Mouse (Mus musculus) heart, embryonic 11.5 days (tissue): ENCODE measurements around the gene Ttc7b. TPM values are rescaled to one million over a fixed set of nuclear protein-coding genes. Genes with fewer than 3 reads are reported as not detected.
A peak's percentile ranks its signal among the peaks of the same experiment; 100 is the strongest.

Experiments
- ATAC-seq: fragments of 200-750 bp; cut with Nextera tagmentation; replicated peaks from 2 replicates; pipeline ENCODE4 v1.8.0; 2017; ENCODE audit warnings: moderate library complexity; ENCODE audit not compliant: insufficient number of reproducible peaks, low FRiP score, low TSS enrichment
- H3K27ac ChIP-seq: fragments of 300-500 bp; sonication (generic); 2 replicates; pipeline ENCODE4 v1.5.1; 2014; ENCODE audit warnings: mild to moderate bottlenecking, low read depth, low read length
- H3K27me3 ChIP-seq: fragments of 300-500 bp; sonication (generic); 2 replicates; pipeline ENCODE4 v1.6.1; 2014; ENCODE audit warnings: mild to moderate bottlenecking, low read length, mixed read lengths; ENCODE audit not compliant: control insufficient read depth, insufficient read depth
- H3K36me3 ChIP-seq: fragments of 300-500 bp; sonication (generic); 2 replicates; pipeline ENCODE4 v1.6.1; 2014; ENCODE audit warnings: mild to moderate bottlenecking, low read length, moderate library complexity, mixed read lengths; ENCODE audit not compliant: control insufficient read depth, insufficient read depth
- H3K4me1 ChIP-seq: fragments of 300-500 bp; sonication (generic); 2 replicates; pipeline ENCODE4 v1.6.1; 2014; ENCODE audit warnings: low read length; ENCODE audit not compliant: control insufficient read depth, insufficient read depth
- H3K4me2 ChIP-seq: fragments of 300-500 bp; sonication (generic); 2 replicates; pipeline ENCODE4 v1.6.1; 2014; ENCODE audit warnings: mild to moderate bottlenecking, moderate library complexity
- H3K4me3 ChIP-seq: fragments of 300-500 bp; sonication (generic); 2 replicates; pipeline ENCODE4 v1.5.1; 2014; ENCODE audit warnings: low read depth, low read length
- H3K9ac ChIP-seq: fragments of 300-500 bp; sonication (generic); 2 replicates; pipeline ENCODE4 v1.6.1; 2014; ENCODE audit warnings: mild to moderate bottlenecking, low read depth, low read length, moderate library complexity
- H3K9me3 ChIP-seq: fragments of 300-500 bp; sonication (generic); replicated peaks from 2 replicates; pipeline ENCODE4 v1.6.1; 2016; ENCODE audit warnings: low read length; ENCODE audit not compliant: control insufficient read depth
- WGBS: fragments of 180-500 bp; shearing (Covaris S2); extraction: QIAGEN DNeasy Blood & Tissue Kit; methylation state at CpG from one replicate; pipeline ENCODE4 v1.1.7; 2014; ENCODE audit not compliant: insufficient replicate concordance; 5-methylcytosine and 5-hydroxymethylcytosine counted together
- polyA plus RNA-seq: library from polyadenylated mRNA; unstranded; fragments of >200 nt; fragmentation: Nextera tagmentation; extraction: Ambion mirVana; gene quantifications from 2 replicates; pipeline ENCODE4 v1.2.1, GENCODE M21; 2014

Gene Ttc7b
- polyA plus RNA-seq, 1 experiment from 2014 or later, result 11.4 TPM

GRCm38 (mm10) chr12:100542076-100542475 lies 21.4 kb upstream of the Ttc7b start:
- Histone ChIP-seq H3K4me1 (no peaks in the 10 kb centered on the region), H3K4me2 (no peak overlapping the region), H3K4me3 (no peak overlapping the region), H3K27ac (no peak overlapping the region), H3K9ac (no peak overlapping the region), H3K36me3 (no peaks in the 10 kb centered on the region), H3K9me3 (no peaks in the 10 kb centered on the region), H3K27me3 (no peaks in the 10 kb centered on the region)
- no peak for ATAC-seq
- 36% methylated on average over 3 of the region's 3 CpGs for WGBS

- no peak for ATAC-seq
- Histone ChIP-seq H3K4me1 (peaks cover 4% of the 10 kb centered on the region; the same call in 1 of the 2 replicates), H3K27ac (no peak overlapping the region), H3K27me3 (no peaks in the 10 kb centered on the region), H3K36me3 (no peaks in the 10 kb centered on the region), H3K4me3 (no peak overlapping the region), H3K9me3 (no peaks in the 10 kb centered on the region), H3K4me2 (no peak overlapping the region), H3K9ac (no peak overlapping the region)
- 54% methylated on average over 9 of the region's 9 CpGs for WGBS
Observed at GRCm38 (mm10) chr12:100539158-100539714, 18.6 kb upstream of the Ttc7b start.

- WGBS, result 62% methylated on average over 7 of the region's 7 CpGs
- H3K9me3 ChIP-seq, result no peaks in the 10 kb centered on the region
- no peak overlapping the region for H3K9ac ChIP-seq
- peaks cover 4% of the 10 kb centered on the region; the same call in 1 of the 2 replicates for H3K4me1 ChIP-seq
- no peak overlapping the region for H3K4me2 ChIP-seq
- H3K27me3 ChIP-seq, result no peaks in the 10 kb centered on the region
- no peak overlapping the region for H3K4me3 ChIP-seq
- H3K27ac ChIP-seq, result no peak overlapping the region
- no peaks in the 10 kb centered on the region for H3K36me3 ChIP-seq
- no peak for ATAC-seq
Observed at GRCm38 (mm10) chr12:100538445-100539157, 18.0 kb upstream of the Ttc7b start.

GRCm38 (mm10) chr12:100537091-100537490 lies 16.5 kb upstream of the Ttc7b start:
- Histone ChIP-seq H3K9ac (no peak overlapping the region), H3K27ac (no peak overlapping the region), H3K4me3 (no peak overlapping the region), H3K36me3 (no peaks in the 10 kb centered on the region), H3K9me3 (no peaks in the 10 kb centered on the region), H3K27me3 (no peaks in the 10 kb centered on the region), H3K4me1 (peaks cover 7% of the 10 kb centered on the region), H3K4me2 (no peak overlapping the region)
- 60% methylated on average over 11 of the region's 11 CpGs for WGBS
- ATAC-seq, result no peak

GRCm38 (mm10) chr12:100535028-100535427 lies 14.4 kb upstream of the Ttc7b start:
- WGBS, result 82% methylated on average over 12 of the region's 12 CpGs
- no peak overlapping the region for H3K4me2 ChIP-seq
- H3K36me3 ChIP-seq, result no peaks in the 10 kb centered on the region
- no peaks in the 10 kb centered on the region for H3K9me3 ChIP-seq
- H3K27me3 ChIP-seq, result no peaks in the 10 kb centered on the region
- ATAC-seq, result no peak
- H3K9ac ChIP-seq, result no peak overlapping the region
- H3K4me3 ChIP-seq, result no peak overlapping the region
- H3K4me1 ChIP-seq, result peaks cover 7% of the 10 kb centered on the region
- H3K27ac ChIP-seq, result no peak overlapping the region

GRCm38 (mm10) chr12:100534028-100534427 lies 13.4 kb upstream of the Ttc7b start:
- no peak for ATAC-seq
- WGBS, result 52% methylated on average over 3 of the region's 3 CpGs
- Histone ChIP-seq H3K27me3 (no peaks in the 10 kb centered on the region), H3K9ac (no peak overlapping the region), H3K9me3 (no peaks in the 10 kb centered on the region), H3K4me3 (no peak overlapping the region), H3K4me1 (peaks cover 14% of the 10 kb centered on the region), H3K36me3 (no peaks in the 10 kb centered on the region), H3K27ac (peak overlapping the region; percentile 67), H3K4me2 (no peak overlapping the region)

GRCm38 (mm10) chr12:100533209-100533608 lies 12.6 kb upstream of the Ttc7b start:
- Histone ChIP-seq H3K4me3 (no peak overlapping the region), H3K4me1 (peaks cover 20% of the 10 kb centered on the region), H3K27ac (no peak overlapping the region), H3K9me3 (no peaks in the 10 kb centered on the region), H3K36me3 (no peaks in the 10 kb centered on the region), H3K27me3 (no peaks in the 10 kb centered on the region), H3K4me2 (no peak overlapping the region), H3K9ac (no peak overlapping the region)
- WGBS, result 74% methylated on average over 4 of the region's 4 CpGs
- no peak for ATAC-seq

GRCm38 (mm10) chr12:100531740-100532139 lies 11.1 kb upstream of the Ttc7b start:
- no peak overlapping the region for H3K9ac ChIP-seq
- no peak overlapping the region for H3K4me2 ChIP-seq
- ATAC-seq, result no peak
- H3K4me3 ChIP-seq, result no peak overlapping the region
- WGBS, result 40% methylated on average over 1 of the region's 1 CpGs
- peak overlapping the region; percentile 32; the same call in 1 of the 2 replicates for H3K27ac ChIP-seq
- peaks cover 22% of the 10 kb centered on the region for H3K4me1 ChIP-seq
- H3K9me3 ChIP-seq, result no peaks in the 10 kb centered on the region
- H3K27me3 ChIP-seq, result no peaks in the 10 kb centered on the region
- H3K36me3 ChIP-seq, result no peaks in the 10 kb centered on the region

- WGBS, result 62% methylated on average over 5 of the region's 5 CpGs
- ATAC-seq, result no peak
- peaks cover 19% of the 10 kb centered on the region for H3K4me1 ChIP-seq
- no peak overlapping the region for H3K9ac ChIP-seq
- no peaks in the 10 kb centered on the region for H3K27me3 ChIP-seq
- H3K27ac ChIP-seq, result peak overlapping the region; percentile 35
- no peak overlapping the region for H3K4me2 ChIP-seq
- no peaks in the 10 kb centered on the region for H3K36me3 ChIP-seq
- no peaks in the 10 kb centered on the region for H3K9me3 ChIP-seq
- H3K4me3 ChIP-seq, result no peak overlapping the region
Observed at GRCm38 (mm10) chr12:100530871-100531270, 10.2 kb upstream of the Ttc7b start.
